Mouse (Mus musculus): ENCODE measurements around the gene Pan2. TPM values are rescaled to one million over a fixed set of nuclear protein-coding genes. Genes with fewer than 3 reads are reported as not detected.

The Pan2 gene
- polyA plus RNA-seq, 1 experiment from 2014 or later = 29.9 TPM

DNA sequence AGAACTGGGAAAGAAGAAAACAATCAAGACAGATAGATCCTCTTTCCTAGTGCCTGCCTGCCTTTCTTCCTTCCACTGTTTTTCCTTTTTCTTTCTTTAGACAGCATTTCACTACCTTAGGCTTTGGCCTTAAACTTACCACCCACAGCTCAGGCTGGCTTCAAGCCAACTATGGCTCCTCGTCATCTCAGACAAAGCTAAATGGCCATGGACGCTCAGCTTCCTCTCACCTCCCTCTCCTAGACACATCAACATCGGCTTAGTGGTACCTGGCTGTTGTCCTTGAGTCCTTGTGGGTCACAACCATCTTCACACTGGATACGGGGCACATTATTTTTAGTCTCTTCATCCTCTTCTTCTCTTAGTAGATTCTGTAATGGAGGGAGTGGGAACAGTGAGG, 5.9 kb upstream of the Pan2 start:
- peaks cover 4% of the 10 kb centered on the region; the same call in 1 of the 2 replicates for H3K36me3 ChIP-seq
- H3K4me1 ChIP-seq = peaks cover 7% of the 10 kb centered on the region; the same call in 1 of the 2 replicates
- H3K27me3 ChIP-seq (ENCODE audit: insufficient read depth, poor library complexity, severe bottlenecking) = no peaks in the 10 kb centered on the region
- 82% methylated on average over 4 of the region's 4 CpGs for WGBS
- H3K27ac ChIP-seq = peak overlapping the region; percentile 17; the same call in 1 of the 2 replicates
- H3K9me3 ChIP-seq = no peaks in the 10 kb centered on the region
- H3K4me3 ChIP-seq = no peak overlapping the region
- no peak for DNase-seq (ENCODE audit: low spot score)

- peak; percentile 83 for DNase-seq (ENCODE audit: low spot score)
- Histone ChIP-seq H3K4me1 (peaks cover 11% of the 10 kb centered on the region; the same call in 1 of the 2 replicates), H3K4me3 (no peak overlapping the region), H3K36me3 (no peaks in the 10 kb centered on the region), H3K9me3 (no peaks in the 10 kb centered on the region), H3K27ac (peak overlapping the region; percentile 17), H3K27me3 (ENCODE audit: insufficient read depth, poor library complexity, severe bottlenecking) (no peaks in the 10 kb centered on the region)
- WGBS = 61% methylated on average over 11 of the region's 11 CpGs
These were observed 5.5 kb upstream of the Pan2 start for GRCm38 (mm10) chr10:128297622-128298021.

- DNase-seq (ENCODE audit: low spot score) = no peak
- no peaks in the 10 kb centered on the region for H3K9me3 ChIP-seq
- H3K4me1 ChIP-seq = peaks cover 12% of the 10 kb centered on the region; the same call in 1 of the 2 replicates
- no peaks in the 10 kb centered on the region for H3K36me3 ChIP-seq
- H3K27me3 ChIP-seq (ENCODE audit: insufficient read depth, poor library complexity, severe bottlenecking) = no peaks in the 10 kb centered on the region
- WGBS = 62% methylated on average over 6 of the region's 6 CpGs
- no peak overlapping the region for H3K4me3 ChIP-seq
- peak overlapping the region; percentile 17; the same call in 1 of the 2 replicates for H3K27ac ChIP-seq
These were observed 4.9 kb upstream of the Pan2 start for GRCm38 (mm10) chr10:128298243-128298642.

DNA sequence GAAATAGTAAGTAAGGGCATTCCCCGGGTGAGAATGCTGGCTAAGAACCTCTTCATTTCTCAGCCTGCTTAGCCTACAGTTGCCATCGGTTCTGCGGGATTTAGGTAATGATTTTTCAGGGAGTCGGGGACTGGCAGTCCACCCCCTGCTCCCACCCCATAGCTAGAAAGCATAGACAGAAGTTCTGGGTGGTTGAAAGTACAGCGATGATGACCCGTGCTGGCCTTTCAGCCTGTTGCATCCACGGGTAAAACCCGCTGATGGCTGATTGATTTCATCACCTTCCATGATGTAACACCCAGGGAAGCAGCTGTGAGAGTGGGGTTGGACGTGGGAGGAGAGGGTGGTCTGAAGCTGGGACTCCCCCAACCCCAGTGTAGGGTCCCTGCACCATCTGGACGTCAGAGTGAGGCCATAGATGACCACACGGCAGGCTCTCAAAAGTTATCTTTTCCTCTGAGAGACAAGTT, 4.4 kb upstream of the Pan2 start, which contains the start of gene Il23a:
TSS of gene Il23a (minus strand) at position 51 of the 470 bp plus-strand sequence.
- Histone ChIP-seq H3K9me3 (no peaks in the 10 kb centered on the region), H3K4me1 (peaks cover 12% of the 10 kb centered on the region), H3K4me3 (no peak within 1 kb of the TSS), H3K27ac (peak within 1 kb of the TSS; percentile 17), H3K27me3 (ENCODE audit: insufficient read depth, poor library complexity, severe bottlenecking) (no peaks in the 10 kb centered on the region), H3K36me3 (no peaks in the 10 kb centered on the region)
- DNase-seq (ENCODE audit: low spot score) = no peak
- WGBS = 76% methylated on average over 11 of the region's 11 CpGs

DNA sequence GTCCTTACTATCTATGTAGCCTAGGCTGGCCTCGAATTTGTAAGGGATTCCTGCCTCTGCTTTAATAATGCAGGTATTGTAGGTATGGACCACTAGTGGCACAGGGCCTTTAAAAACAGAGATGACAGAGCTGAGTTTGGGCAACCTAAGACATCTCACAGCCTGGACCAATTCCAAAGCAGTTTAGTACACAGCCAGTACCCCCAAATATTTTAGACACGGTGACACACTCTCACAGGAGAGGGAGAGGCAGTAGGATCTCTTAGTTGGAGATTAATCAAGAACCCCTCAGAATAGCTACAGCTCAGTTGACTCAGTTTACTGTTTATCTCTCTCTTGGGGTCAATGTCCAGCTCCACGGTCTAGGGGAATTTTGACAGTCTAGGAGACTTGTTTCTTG, 778 bp upstream of the Pan2 start:
- Histone ChIP-seq H3K27ac (peak overlapping the region; percentile 96), H3K27me3 (ENCODE audit: insufficient read depth, poor library complexity, severe bottlenecking) (no peaks in the 10 kb centered on the region), H3K4me1 (peaks cover 20% of the 10 kb centered on the region), H3K4me3 (peak overlapping the region; percentile 74), H3K36me3 (peaks cover 8% of the 10 kb centered on the region), H3K9me3 (no peaks in the 10 kb centered on the region)
- 37% methylated on average over 3 of the region's 3 CpGs for WGBS
- DNase-seq (ENCODE audit: low spot score) = no peak

GRCm38 (mm10) chr10:128302785-128303125, 380 bp upstream of the Pan2 start:
- H3K27ac ChIP-seq = peak overlapping the region; percentile 96
- H3K27me3 ChIP-seq (ENCODE audit: insufficient read depth, poor library complexity, severe bottlenecking) = no peaks in the 10 kb centered on the region
- no peak for DNase-seq (ENCODE audit: low spot score)
- under 1% methylated on average over 9 of the region's 9 CpGs for WGBS
- H3K4me1 ChIP-seq = peaks cover 16% of the 10 kb centered on the region
- peaks cover 8% of the 10 kb centered on the region for H3K36me3 ChIP-seq
- peak overlapping the region; percentile 74 for H3K4me3 ChIP-seq
- no peaks in the 10 kb centered on the region for H3K9me3 ChIP-seq

GRCm38 (mm10) chr10:128309654-128310053, 6.5 kb downstream of the Pan2 start:
- no peak for DNase-seq (ENCODE audit: low spot score)
- WGBS = 92% methylated on average over 7 of the region's 7 CpGs
- Histone ChIP-seq H3K4me1 (peaks cover 19% of the 10 kb centered on the region), H3K27ac (peak overlapping the region; percentile 71; the same call in 1 of the 2 replicates), H3K4me3 (no peak overlapping the region), H3K9me3 (no peaks in the 10 kb centered on the region), H3K27me3 (ENCODE audit: insufficient read depth, poor library complexity, severe bottlenecking) (no peaks in the 10 kb centered on the region), H3K36me3 (peaks cover 59% of the 10 kb centered on the region)

DNA sequence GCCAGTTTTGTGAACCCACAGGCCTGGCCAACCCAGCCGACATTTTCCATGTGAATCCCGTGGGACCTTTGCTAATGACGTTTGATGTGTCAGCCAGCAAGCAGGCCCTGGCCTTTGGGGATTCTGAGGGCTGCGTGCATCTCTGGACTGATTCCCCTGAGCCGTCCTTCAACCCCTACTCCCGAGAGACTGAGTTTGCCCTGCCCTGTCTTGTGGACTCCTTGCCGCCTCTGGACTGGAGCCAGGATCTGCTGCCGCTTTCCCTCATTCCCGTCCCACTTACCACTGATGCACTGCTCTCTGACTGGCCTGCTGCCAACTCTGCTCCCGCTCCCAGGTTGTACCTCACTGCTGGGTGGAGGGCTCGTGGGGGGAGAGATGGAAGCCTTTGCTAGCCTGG, 7.0 kb downstream of the Pan2 start:
- Histone ChIP-seq H3K27ac (peak overlapping the region; percentile 71; the same call in 1 of the 2 replicates), H3K27me3 (ENCODE audit: insufficient read depth, poor library complexity, severe bottlenecking) (no peaks in the 10 kb centered on the region), H3K4me1 (peaks cover 19% of the 10 kb centered on the region), H3K4me3 (peak overlapping the region; percentile 23; the same call in 1 of the 2 replicates), H3K36me3 (peaks cover 62% of the 10 kb centered on the region), H3K9me3 (no peaks in the 10 kb centered on the region)
- DNase-seq (ENCODE audit: low spot score) = peak; percentile 82
- 49% methylated on average over 11 of the region's 11 CpGs for WGBS

- 45% methylated on average over 4 of the region's 4 CpGs for WGBS
- peak overlapping the region; percentile 71; the same call in 1 of the 2 replicates for H3K27ac ChIP-seq
- H3K36me3 ChIP-seq = peaks cover 66% of the 10 kb centered on the region
- H3K9me3 ChIP-seq = no peaks in the 10 kb centered on the region
- peak overlapping the region; percentile 23; the same call in 1 of the 2 replicates for H3K4me3 ChIP-seq
- no peak for DNase-seq (ENCODE audit: low spot score)
- H3K4me1 ChIP-seq = peaks cover 19% of the 10 kb centered on the region
- H3K27me3 ChIP-seq (ENCODE audit: insufficient read depth, poor library complexity, severe bottlenecking) = no peaks in the 10 kb centered on the region
These were observed 7.8 kb downstream of the Pan2 start for GRCm38 (mm10) chr10:128310902-128311301.

GRCm38 (mm10) chr10:128315578-128315977, 12.4 kb downstream of the Pan2 start:
- 87% methylated on average over 8 of the region's 8 CpGs for WGBS
- no peak for DNase-seq (ENCODE audit: low spot score)

GRCm38 (mm10) chr10:128321641-128322040, 18.5 kb downstream of the Pan2 start:
- Histone ChIP-seq H3K36me3 (peaks cover 64% of the 10 kb centered on the region), H3K27me3 (ENCODE audit: insufficient read depth, poor library complexity, severe bottlenecking) (no peaks in the 10 kb centered on the region), H3K4me3 (peak overlapping the region; percentile 87), H3K9me3 (no peaks in the 10 kb centered on the region), H3K27ac (peak overlapping the region; percentile 98), H3K4me1 (peaks cover 10% of the 10 kb centered on the region)
- DNase-seq (ENCODE audit: low spot score) = no peak
- WGBS = 59% methylated on average over 12 of the region's 12 CpGs

More at GRCm38 (mm10) chr10:128315578-128315977, 12.4 kb downstream of the Pan2 start:
- Histone ChIP-seq H3K4me1 (peaks cover 9% of the 10 kb centered on the region), H3K4me3 (no peak overlapping the region), H3K36me3 (peaks cover 78% of the 10 kb centered on the region), H3K27ac (no peak overlapping the region), H3K27me3 (ENCODE audit: insufficient read depth, poor library complexity, severe bottlenecking) (no peaks in the 10 kb centered on the region), H3K9me3 (no peaks in the 10 kb centered on the region)

DNA sequence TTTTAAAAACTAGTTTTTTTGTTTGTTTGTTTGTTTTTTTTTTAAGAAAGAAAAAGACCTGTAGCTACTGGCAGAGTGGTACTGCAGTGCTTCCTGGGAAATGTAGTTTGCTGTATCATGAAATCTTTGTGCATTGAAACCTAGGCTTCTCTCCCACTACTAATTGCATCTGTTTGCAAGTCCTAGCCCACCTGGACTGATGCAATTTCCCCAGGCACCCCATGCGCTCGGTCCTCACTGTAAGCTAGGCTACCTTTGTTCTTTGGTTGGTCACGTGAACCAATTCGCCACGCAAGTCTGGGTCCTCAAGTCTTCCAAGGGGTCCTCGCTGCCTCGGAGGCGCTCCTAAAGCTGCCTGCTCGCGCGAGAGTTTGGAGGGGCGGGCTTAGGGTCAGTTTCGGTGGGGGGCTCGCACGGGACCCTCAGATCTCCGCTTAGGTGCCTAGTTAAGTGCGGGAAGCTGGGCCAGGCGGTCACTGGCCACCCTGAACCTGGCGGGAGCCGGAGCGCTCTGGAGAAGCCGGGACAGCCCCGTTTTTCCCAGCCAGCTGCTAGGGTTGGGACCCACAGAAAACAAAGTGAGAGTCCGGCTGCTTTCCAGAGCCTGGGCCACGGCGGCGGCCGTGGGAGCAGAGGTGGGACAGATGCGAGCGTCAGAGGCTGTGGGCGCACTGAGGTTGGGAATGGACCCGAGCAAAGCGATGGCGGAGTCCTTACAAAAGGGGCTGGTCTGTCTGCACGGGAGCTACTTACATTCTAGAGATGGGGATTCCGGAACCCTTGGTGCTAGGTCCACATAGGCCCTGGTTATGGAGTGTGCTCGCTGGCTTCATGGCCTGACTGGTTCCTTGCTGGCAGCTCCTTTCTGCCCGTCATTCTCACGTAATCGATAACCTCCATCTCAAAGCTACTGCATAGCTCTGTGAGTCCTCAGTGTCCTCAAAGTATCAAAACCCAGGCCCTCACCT, 19.3 kb downstream of the Pan2 start, which contains the start of gene Cnpy2:
TSS of gene Cnpy2 (plus strand) at position 319 of the 968 bp plus-strand sequence.
- Histone ChIP-seq H3K27ac (peak within 1 kb of the TSS; percentile 98), H3K4me1 (peaks cover 10% of the 10 kb centered on the region), H3K36me3 (peaks cover 67% of the 10 kb centered on the region), H3K27me3 (ENCODE audit: insufficient read depth, poor library complexity, severe bottlenecking) (no peaks in the 10 kb centered on the region), H3K9me3 (no peaks in the 10 kb centered on the region), H3K4me3 (peak within 1 kb of the TSS; percentile 87)
- DNase-seq (ENCODE audit: low spot score) = peak; percentile 96
- under 1% methylated on average over 40 of the region's 40 CpGs for WGBS

GRCm38 (mm10) chr10:128323516-128323915, 20.4 kb downstream of the Pan2 start:
- Histone ChIP-seq H3K4me3 (peak overlapping the region; percentile 87), H3K4me1 (peaks cover 10% of the 10 kb centered on the region), H3K27me3 (ENCODE audit: insufficient read depth, poor library complexity, severe bottlenecking) (no peaks in the 10 kb centered on the region), H3K36me3 (peaks cover 66% of the 10 kb centered on the region), H3K27ac (peak overlapping the region; percentile 98), H3K9me3 (no peaks in the 10 kb centered on the region)
- WGBS = 79% methylated on average over 8 of the region's 8 CpGs
- no peak for DNase-seq (ENCODE audit: low spot score)

All from heart, embryonic 10.5 days (tissue).